Comparison of ENCODE assay signal across 8 mouse cellular contexts in the genomic region with DNA sequence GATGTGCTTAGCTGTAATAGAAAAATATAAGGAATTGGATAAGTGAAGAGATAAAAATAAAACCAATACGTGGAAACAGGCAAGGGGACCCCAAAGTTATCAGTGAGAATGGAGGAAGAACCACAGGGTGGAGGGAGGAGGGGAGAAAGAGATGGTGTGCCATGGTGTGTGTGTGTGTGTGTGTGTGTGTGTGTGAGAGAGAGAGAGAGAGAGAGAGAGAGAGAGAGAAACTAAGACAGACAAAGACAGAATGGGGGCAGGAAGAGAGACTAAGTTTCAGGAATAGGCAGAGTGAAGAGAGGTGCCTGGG. TPM values are rescaled to one million over a fixed set of nuclear protein-coding genes. Genes with fewer than 3 reads are reported as not detected.
A peak's percentile ranks its signal among the peaks of the same experiment; 100 is the strongest.
DNase-seq lines count a peak whose midpoint lies in the region; ATAC-seq and TF ChIP-seq lines count a peak whose summit lies in the region.

No protein-coding gene starts in this region.

- WGBS in lung, embryonic 14.5 days = 3% methylated on average over 1 of the region's 1 CpGs
- 35% methylated on average over 1 of the region's 1 CpGs for WGBS in forebrain, embryonic 10.5 days
- WGBS in limb, embryonic 12.5 days = 22% methylated on average over 1 of the region's 1 CpGs
- WGBS in neural tube, embryonic 15.5 days = 28% methylated on average over 1 of the region's 1 CpGs

- TF ChIP-seq CTCF in lung, embryonic 14.5 days (IDR thresholded peaks at IDR 0.05; ENCODE audit: low read depth) = no peak

- H3K4me3 ChIP-seq in lung, embryonic 14.5 days (ENCODE audit: low read depth, low read length) = peak overlapping the region; percentile 53
- peak overlapping the region; percentile 69 for H3K4me3 ChIP-seq in forebrain, embryonic 10.5 days
- H3K4me3 ChIP-seq in limb, embryonic 12.5 days (replicated peaks) = peak overlapping the region; percentile 49
- H3K4me3 ChIP-seq in neural tube, embryonic 15.5 days (replicated peaks) = peak overlapping the region; percentile 56

- no peaks in the 10 kb centered on the region for H3K36me3 ChIP-seq in lung, embryonic 14.5 days (ENCODE audit: insufficient read depth)
- H3K36me3 ChIP-seq in forebrain, embryonic 10.5 days (replicated peaks) = no peaks in the 10 kb centered on the region
- no peaks in the 10 kb centered on the region for H3K36me3 ChIP-seq in limb, embryonic 12.5 days
- H3K36me3 ChIP-seq in neural tube, embryonic 15.5 days = no peaks in the 10 kb centered on the region

- DNase-seq in lung, embryonic 14.5 days = peak; percentile 5
- DNase-seq in lung, postnatal 36 days = no peak
- no peak for DNase-seq in forebrain, embryonic 10.5 days (ENCODE audit: extremely low spot score, low spot score)
- DNase-seq in left cerebral cortex, adult 18-20 months (ENCODE audit: low spot score in 2 of 2) = no peak
- DNase-seq in retina, postnatal 1 day = no peak
- DNase-seq in adrenal gland, postnatal 36 days = no peak

- no peak for ATAC-seq in lung, embryonic 14.5 days (ENCODE audit: insufficient read depth)
- no peak for ATAC-seq in limb, embryonic 12.5 days (ENCODE audit: insufficient number of reproducible peaks, insufficient read depth, low FRiP score, low TSS enrichment, low read depth)
- 0 out of 2 replicates have a peak, but pooled peaks have one; percentile 16 for ATAC-seq in neural tube, embryonic 15.5 days (ENCODE audit: low FRiP score)

- peak overlapping the region; percentile 83; the same call in 1 of the 2 replicates for H3K27ac ChIP-seq in lung, embryonic 14.5 days (ENCODE audit: low read depth)
- peak overlapping the region; percentile 79 for H3K27ac ChIP-seq in forebrain, embryonic 10.5 days
- peak overlapping the region; percentile 78 for H3K27ac ChIP-seq in limb, embryonic 12.5 days
- H3K27ac ChIP-seq in neural tube, embryonic 15.5 days (replicated peaks) = peak overlapping the region; percentile 72

- peak overlapping the region; percentile 66 for H3K9ac ChIP-seq in lung, embryonic 14.5 days
- peak overlapping the region; percentile 53 for H3K9ac ChIP-seq in limb, embryonic 12.5 days (replicated peaks)
- peak overlapping the region; percentile 57 for H3K9ac ChIP-seq in neural tube, embryonic 15.5 days (replicated peaks)

- peak overlapping the region; percentile 81 for H3K4me2 ChIP-seq in lung, embryonic 14.5 days
- H3K4me2 ChIP-seq in limb, embryonic 12.5 days = peak overlapping the region; percentile 69
- H3K4me2 ChIP-seq in neural tube, embryonic 15.5 days = peak overlapping the region; percentile 90

- H3K27me3 ChIP-seq in lung, embryonic 14.5 days (ENCODE audit: insufficient read depth, low read length) = no peaks in the 10 kb centered on the region
- H3K27me3 ChIP-seq in forebrain, embryonic 10.5 days (ENCODE audit: poor library complexity, severe bottlenecking) = peaks cover 8% of the 10 kb centered on the region; the same call in 1 of the 2 replicates
- H3K27me3 ChIP-seq in limb, embryonic 12.5 days = no peaks in the 10 kb centered on the region
- no peaks in the 10 kb centered on the region for H3K27me3 ChIP-seq in neural tube, embryonic 15.5 days (replicated peaks)

- no peaks in the 10 kb centered on the region for H3K4me1 ChIP-seq in lung, embryonic 14.5 days (ENCODE audit: insufficient read depth)
- H3K4me1 ChIP-seq in forebrain, embryonic 10.5 days = peaks cover 16% of the 10 kb centered on the region
- peaks cover 16% of the 10 kb centered on the region; the same call in 1 of the 2 replicates for H3K4me1 ChIP-seq in limb, embryonic 12.5 days (replicated peaks)
- H3K4me1 ChIP-seq in neural tube, embryonic 15.5 days = peaks cover 18% of the 10 kb centered on the region

- no peaks in the 10 kb centered on the region for H3K9me3 ChIP-seq in lung, embryonic 14.5 days (ENCODE audit: low read depth, low read length)
- no peaks in the 10 kb centered on the region for H3K9me3 ChIP-seq in forebrain, embryonic 10.5 days
- no peaks in the 10 kb centered on the region for H3K9me3 ChIP-seq in limb, embryonic 12.5 days
- H3K9me3 ChIP-seq in neural tube, embryonic 15.5 days (replicated peaks) = no peaks in the 10 kb centered on the region

RNA-seq across cellular contexts. Expression of a gene that starts 11.4 kb away (rescaled TPM):
- polyA plus RNA-seq in lung, embryonic 14.5 days (2014; fragmentation: Nextera tagmentation; extraction: Ambion mirVana) = 44.0 and 45.8 TPM in 2 replicates
- 27.5 and 27.7 TPM in 2 replicates for polyA plus RNA-seq in forebrain, embryonic 10.5 days (2016; fragmentation: Nextera tagmentation; extraction: Ambion mirVana)
- polyA plus RNA-seq in limb, embryonic 12.5 days (2016; fragmentation: Nextera tagmentation; extraction: Ambion mirVana) = 37.5 and 42.0 TPM in 2 replicates
- polyA plus RNA-seq in neural tube, embryonic 15.5 days (2015; fragmentation: Nextera tagmentation; extraction: Ambion mirVana) = 27.6 and 28.0 TPM in 2 replicates
- total RNA-seq in left cerebral cortex, adult 18-20 months (2021) = 10 to 100 TPM; 20.1 to 23.6 TPM
- total RNA-seq in adrenal gland, postnatal 36 days (2021) = 10 to 100 TPM; 11.1 to 14.2 TPM
